Mouse (Mus musculus): ENCODE results near the gene Dscam. TPM values are rescaled to one million over a fixed set of nuclear protein-coding genes. Genes with fewer than 3 reads are reported as not detected.
"Not testable (repeated sequence)": the region's sequence is repeated elsewhere in the genome, so short reads cannot be mapped to it uniquely, and the experiment has no call there.

Gene Dscam
- polyA plus RNA-seq, 1 experiment from 2014 or later, result 0.11 TPM

GRCm38 (mm10) chr16:96904359-96904758, 266.2 kb downstream of the Dscam start:
- no peak for ATAC-seq (ENCODE audit: insufficient number of reproducible peaks, insufficient read depth, low FRiP score, low TSS enrichment, low read depth)
- WGBS, result 33% methylated on average over 2 of the region's 2 CpGs
- Histone ChIP-seq H3K27me3 (no peaks in the 10 kb centered on the region), H3K27ac (no peak overlapping the region), H3K36me3 (no peaks in the 10 kb centered on the region), H3K9ac (no peak overlapping the region), H3K9me3 (no peaks in the 10 kb centered on the region), H3K4me2 (no peak overlapping the region), H3K4me1 (no peaks in the 10 kb centered on the region), H3K4me3 (no peak overlapping the region)

- no peak overlapping the region for H3K4me2 ChIP-seq
- H3K9me3 ChIP-seq, result no peaks in the 10 kb centered on the region
- H3K4me3 ChIP-seq, result no peak overlapping the region
- no peaks in the 10 kb centered on the region for H3K27me3 ChIP-seq
- no peaks in the 10 kb centered on the region for H3K36me3 ChIP-seq
- ATAC-seq (ENCODE audit: insufficient number of reproducible peaks, insufficient read depth, low FRiP score, low TSS enrichment, low read depth), result no peak
- no peaks in the 10 kb centered on the region for H3K4me1 ChIP-seq
- no peak overlapping the region for H3K9ac ChIP-seq
- no peak overlapping the region for H3K27ac ChIP-seq
Observed at GRCm38 (mm10) chr16:96902596-96902995, 268.0 kb downstream of the Dscam start.

DNA sequence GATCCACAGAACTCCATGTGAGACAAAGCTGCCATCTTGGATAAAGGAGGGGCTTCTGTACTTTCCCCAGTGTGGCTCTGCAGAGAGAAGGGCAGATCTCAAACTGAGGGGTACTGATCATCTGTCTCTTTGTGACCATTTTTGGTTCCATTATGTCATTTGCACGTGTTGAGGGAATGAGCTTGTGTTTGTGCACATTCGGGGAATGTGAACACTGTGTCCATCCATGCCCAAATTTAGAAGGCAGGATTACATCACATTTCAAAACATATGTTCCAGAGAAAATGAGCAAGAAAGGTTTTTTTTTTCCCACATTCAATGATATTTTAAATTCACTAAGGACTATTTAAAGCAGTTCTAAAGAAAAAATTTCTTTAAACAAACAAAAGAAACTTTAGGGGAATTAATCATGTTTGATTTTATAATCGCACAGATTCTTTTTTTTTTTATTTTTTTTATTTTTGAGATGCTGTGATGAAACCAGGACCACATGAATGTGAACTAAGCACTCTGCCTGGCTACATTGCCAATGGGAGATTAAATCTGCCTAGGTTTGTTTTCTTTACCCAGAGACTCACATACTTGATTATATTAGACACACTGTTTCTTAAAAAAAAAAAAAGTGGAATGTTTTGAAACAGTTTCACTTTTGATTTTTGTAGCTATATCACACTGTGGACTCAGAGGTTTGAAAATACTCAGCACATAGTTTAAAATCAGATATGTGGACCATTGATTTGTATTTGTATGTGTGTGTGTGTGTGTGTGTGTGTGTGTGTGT, 269.1 kb downstream of the Dscam start:
- ATAC-seq (ENCODE audit: insufficient number of reproducible peaks, insufficient read depth, low FRiP score, low TSS enrichment, low read depth), result no peak
- Histone ChIP-seq H3K4me3 (no peak overlapping the region), H3K9ac (no peak overlapping the region), H3K4me1 (no peaks in the 10 kb centered on the region), H3K9me3 (no peaks in the 10 kb centered on the region), H3K27me3 (no peaks in the 10 kb centered on the region), H3K36me3 (no peaks in the 10 kb centered on the region), H3K27ac (no peak overlapping the region), H3K4me2 (no peak overlapping the region)
- 63% methylated on average over 3 of the region's 3 CpGs for WGBS

- no peak overlapping the region for H3K4me2 ChIP-seq
- H3K27me3 ChIP-seq, result no peaks in the 10 kb centered on the region
- no peaks in the 10 kb centered on the region for H3K4me1 ChIP-seq
- no peak overlapping the region for H3K9ac ChIP-seq
- no peaks in the 10 kb centered on the region for H3K36me3 ChIP-seq
- no peak overlapping the region for H3K27ac ChIP-seq
- no peak overlapping the region for H3K4me3 ChIP-seq
- H3K9me3 ChIP-seq, result no peaks in the 10 kb centered on the region
- no peak for ATAC-seq (ENCODE audit: insufficient number of reproducible peaks, insufficient read depth, low FRiP score, low TSS enrichment, low read depth)
Observed at GRCm38 (mm10) chr16:96899329-96899728, 271.2 kb downstream of the Dscam start.

DNA sequence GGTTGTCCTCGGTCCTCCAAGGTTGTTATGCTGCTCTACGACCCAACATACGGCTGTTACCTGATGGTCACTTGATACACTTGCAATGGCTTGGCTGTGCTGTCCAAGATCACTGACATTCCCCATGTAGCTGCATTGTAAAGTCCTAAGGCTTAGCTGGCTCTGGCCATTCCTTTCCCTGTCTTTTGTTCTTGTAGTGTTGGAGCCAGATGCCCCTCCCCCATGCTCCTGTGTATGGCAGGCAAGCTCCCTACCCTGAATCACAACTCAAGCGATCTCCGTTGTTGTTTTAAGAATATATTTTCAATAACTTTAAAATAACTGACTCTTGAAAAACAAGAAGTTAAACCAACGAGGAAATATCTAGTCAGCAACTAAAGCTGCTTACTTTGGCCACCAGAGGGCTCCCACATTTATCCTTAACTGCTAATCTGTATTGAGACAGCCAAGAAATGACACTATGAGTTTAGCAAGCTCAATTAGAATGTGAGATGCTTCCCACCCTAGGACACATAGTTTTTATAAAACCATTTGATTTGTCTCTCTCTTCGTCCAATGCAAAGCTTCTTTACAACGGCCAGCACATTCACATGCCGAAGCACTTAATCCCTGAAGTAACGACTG, 273.9 kb downstream of the Dscam start:
- WGBS, result 62% methylated on average over 10 of the region's 10 CpGs
- no peak for ATAC-seq (ENCODE audit: insufficient number of reproducible peaks, insufficient read depth, low FRiP score, low TSS enrichment, low read depth)
- H3K36me3 ChIP-seq, result no peaks in the 10 kb centered on the region

GRCm38 (mm10) chr16:96888036-96888435, 282.5 kb downstream of the Dscam start:
- Histone ChIP-seq H3K36me3 (no peaks in the 10 kb centered on the region), H3K27ac (no peak overlapping the region), H3K9me3 (no peaks in the 10 kb centered on the region), H3K4me3 (no peak overlapping the region), H3K9ac (no peak overlapping the region), H3K4me1 (no peaks in the 10 kb centered on the region), H3K27me3 (no peaks in the 10 kb centered on the region), H3K4me2 (no peak overlapping the region)
- 57% methylated on average over 1 of the region's 1 CpGs for WGBS
- ATAC-seq (ENCODE audit: insufficient number of reproducible peaks, insufficient read depth, low FRiP score, low TSS enrichment, low read depth), result no peak

More for the DNA sequence above, 273.9 kb downstream of the Dscam start:
- H3K27me3 ChIP-seq, result no peaks in the 10 kb centered on the region
- no peak overlapping the region for H3K4me3 ChIP-seq
- no peaks in the 10 kb centered on the region for H3K4me1 ChIP-seq
- no peaks in the 10 kb centered on the region for H3K9me3 ChIP-seq
- H3K9ac ChIP-seq, result no peak overlapping the region
- no peak overlapping the region for H3K27ac ChIP-seq
- H3K4me2 ChIP-seq, result no peak overlapping the region

DNA sequence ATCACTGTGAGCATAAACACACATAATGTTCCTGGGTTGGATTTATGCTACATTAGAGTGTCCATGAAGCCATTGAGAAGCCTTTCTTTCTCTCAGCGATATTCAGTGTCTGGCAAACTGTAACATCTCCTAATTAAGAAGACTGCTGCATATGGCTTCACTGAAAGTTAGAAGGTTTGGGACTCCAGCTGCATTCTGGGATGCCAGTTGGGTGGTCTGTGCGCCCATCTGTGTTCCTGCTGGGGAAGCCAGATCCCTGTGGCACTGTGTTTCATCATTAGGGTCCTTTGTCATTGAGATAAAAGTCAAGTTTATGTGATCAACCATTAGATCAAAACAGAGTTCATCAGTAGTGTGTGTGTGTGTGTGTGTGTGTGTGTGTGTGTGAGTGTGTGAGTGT, 284.7 kb downstream of the Dscam start:
- 76% methylated on average over 2 of the region's 2 CpGs for whole genome bisulfite sequencing
- Histone ChIP-seq H3K27me3 (no peaks in the 10 kb centered on the region), H3K27ac (no peak overlapping the region), H3K9me3 (no peaks in the 10 kb centered on the region), H3K4me1 (no peaks in the 10 kb centered on the region), H3K36me3 (no peaks in the 10 kb centered on the region), H3K9ac (no peak overlapping the region), H3K4me3 (no peak overlapping the region), H3K4me2 (no peak overlapping the region)
- ATAC-seq (ENCODE audit: insufficient number of reproducible peaks, insufficient read depth, low FRiP score, low TSS enrichment, low read depth), result no peak

DNA sequence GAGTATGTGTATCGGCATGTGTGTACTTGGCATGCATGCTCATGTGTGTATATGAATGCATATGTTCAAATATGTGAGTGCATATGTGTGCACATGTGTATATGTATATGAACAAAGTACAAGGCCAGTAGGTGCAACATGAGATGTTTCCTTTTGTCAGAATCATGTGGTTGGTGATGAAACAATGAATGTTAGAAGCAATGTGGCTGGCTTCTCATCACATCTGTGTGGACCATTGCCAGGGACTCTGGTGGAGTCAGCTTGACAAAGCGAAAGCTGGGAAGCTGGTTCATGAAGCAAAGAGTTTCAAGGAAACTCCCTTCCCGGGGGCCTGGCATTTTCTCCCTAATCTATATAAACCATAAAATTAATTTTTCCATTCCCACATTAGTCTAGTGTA, 286.0 kb downstream of the Dscam start:
- H3K9ac ChIP-seq; H3K27ac ChIP-seq; H3K27me3 ChIP-seq; ATAC-seq (ENCODE audit: insufficient number of reproducible peaks, insufficient read depth, low FRiP score, low TSS enrichment, low read depth); H3K4me1 ChIP-seq; H3K4me3 ChIP-seq; H3K36me3 ChIP-seq; H3K4me2 ChIP-seq; H3K9me3 ChIP-seq: not testable (repeated sequence)
- WGBS, result 79% methylated on average over 3 of the region's 3 CpGs

DNA sequence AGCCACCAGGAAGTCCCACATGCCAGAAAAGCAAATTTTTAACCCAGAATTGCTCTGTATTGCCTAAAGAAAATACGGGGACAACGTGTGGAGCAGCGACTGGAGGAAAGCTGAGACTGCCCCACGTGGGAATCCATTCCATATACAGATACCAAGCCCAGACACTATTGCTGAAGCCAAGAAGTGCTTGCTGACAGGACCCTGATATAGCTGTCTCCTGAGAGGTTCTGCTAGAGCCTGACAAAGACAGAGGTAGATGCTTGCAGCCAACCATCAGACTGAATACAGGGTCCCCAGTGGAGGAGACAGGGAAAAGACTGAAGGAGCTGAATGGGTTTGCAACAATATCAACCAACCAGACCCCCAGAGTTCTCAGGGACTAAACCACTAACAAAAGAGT, 293.3 kb downstream of the Dscam start:
- Histone ChIP-seq H3K36me3 (no peaks in the 10 kb centered on the region), H3K9ac (no peak overlapping the region), H3K27ac (no peak overlapping the region), H3K4me1 (no peaks in the 10 kb centered on the region), H3K4me2 (no peak overlapping the region), H3K27me3 (no peaks in the 10 kb centered on the region), H3K9me3 (no peaks in the 10 kb centered on the region), H3K4me3 (no peak overlapping the region)
- no peak for ATAC-seq (ENCODE audit: insufficient number of reproducible peaks, insufficient read depth, low FRiP score, low TSS enrichment, low read depth)
- WGBS, result 79% methylated on average over 4 of the region's 4 CpGs

DNA sequence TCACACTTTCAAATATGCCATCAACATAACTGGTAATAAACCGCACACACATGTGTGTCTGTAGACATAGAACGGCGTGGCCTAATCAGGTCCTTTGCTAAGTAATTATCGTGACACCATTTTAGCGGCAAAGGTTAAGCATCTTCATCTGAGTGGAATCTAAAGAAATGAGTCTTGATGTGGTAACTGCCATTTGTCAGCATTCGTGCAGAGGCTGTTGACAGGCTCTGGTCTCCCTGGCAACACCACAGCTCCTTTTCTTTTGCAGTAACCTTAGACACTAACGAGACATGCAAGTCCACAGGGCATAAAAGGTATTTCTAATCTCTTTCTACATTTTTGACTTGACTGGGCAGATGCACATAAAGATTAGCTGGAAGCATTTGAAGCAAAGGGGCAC, 297.8 kb downstream of the Dscam start:
- Histone ChIP-seq H3K4me3 (no peak overlapping the region), H3K27me3 (no peaks in the 10 kb centered on the region), H3K36me3 (no peaks in the 10 kb centered on the region), H3K27ac (no peak overlapping the region), H3K9me3 (no peaks in the 10 kb centered on the region), H3K9ac (no peak overlapping the region), H3K4me2 (no peak overlapping the region), H3K4me1 (no peaks in the 10 kb centered on the region)
- 48% methylated on average over 7 of the region's 7 CpGs for WGBS
- no peak for ATAC-seq (ENCODE audit: insufficient number of reproducible peaks, insufficient read depth, low FRiP score, low TSS enrichment, low read depth)

- Histone ChIP-seq H3K9ac (no peak overlapping the region), H3K36me3 (no peaks in the 10 kb centered on the region), H3K27ac (no peak overlapping the region), H3K27me3 (no peaks in the 10 kb centered on the region), H3K4me2 (no peak overlapping the region), H3K4me1 (no peaks in the 10 kb centered on the region), H3K4me3 (no peak overlapping the region), H3K9me3 (no peaks in the 10 kb centered on the region)
- no peak for ATAC-seq (ENCODE audit: insufficient number of reproducible peaks, insufficient read depth, low FRiP score, low TSS enrichment, low read depth)
- 41% methylated on average over 2 of the region's 2 CpGs for WGBS
Observed at GRCm38 (mm10) chr16:96857571-96857970, 313.0 kb downstream of the Dscam start.

GRCm38 (mm10) chr16:96855060-96855459, 315.5 kb downstream of the Dscam start:
- Histone ChIP-seq H3K9me3 (no peaks in the 10 kb centered on the region), H3K36me3 (no peaks in the 10 kb centered on the region), H3K27ac (no peak overlapping the region), H3K27me3 (no peaks in the 10 kb centered on the region), H3K4me1 (no peaks in the 10 kb centered on the region), H3K9ac (no peak overlapping the region), H3K4me3 (no peak overlapping the region), H3K4me2 (no peak overlapping the region)
- WGBS, result 78% methylated on average over 4 of the region's 4 CpGs
- ATAC-seq (ENCODE audit: insufficient number of reproducible peaks, insufficient read depth, low FRiP score, low TSS enrichment, low read depth), result no peak

All from embryonic facial prominence, embryonic 13.5 days (tissue).